Mouse (Mus musculus): ENCODE results near the gene Bcl2l15. TPM values are rescaled to one million over a fixed set of nuclear protein-coding genes. Genes with fewer than 3 reads are reported as not detected.

The Bcl2l15 gene
- total RNA-seq (2023), result 1 to 10 TPM; 1.2 to 2.1 TPM

DNA sequence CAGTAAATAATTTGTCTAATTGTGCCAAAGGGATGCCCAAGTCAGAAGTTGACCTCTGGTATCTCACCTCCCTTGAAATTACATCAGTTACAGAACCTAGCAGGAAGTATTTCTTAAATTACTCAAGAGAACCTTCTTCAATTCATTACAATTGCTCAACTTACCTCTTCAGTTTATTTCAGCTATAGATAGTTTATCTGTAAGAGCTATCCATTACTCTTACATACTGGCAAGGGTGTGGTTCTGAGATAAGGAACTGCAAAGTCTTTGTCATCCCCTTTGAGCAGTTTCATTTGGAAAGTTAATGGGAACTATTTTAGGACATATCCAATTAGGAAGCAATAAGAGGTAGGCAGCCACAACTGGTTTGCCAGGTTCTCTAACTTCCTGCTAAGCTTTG, at the start of gene Bcl2l15:
Gene Bcl2l15 (plus strand): TSS at position 176 of the 400 bp plus-strand sequence.

DNA sequence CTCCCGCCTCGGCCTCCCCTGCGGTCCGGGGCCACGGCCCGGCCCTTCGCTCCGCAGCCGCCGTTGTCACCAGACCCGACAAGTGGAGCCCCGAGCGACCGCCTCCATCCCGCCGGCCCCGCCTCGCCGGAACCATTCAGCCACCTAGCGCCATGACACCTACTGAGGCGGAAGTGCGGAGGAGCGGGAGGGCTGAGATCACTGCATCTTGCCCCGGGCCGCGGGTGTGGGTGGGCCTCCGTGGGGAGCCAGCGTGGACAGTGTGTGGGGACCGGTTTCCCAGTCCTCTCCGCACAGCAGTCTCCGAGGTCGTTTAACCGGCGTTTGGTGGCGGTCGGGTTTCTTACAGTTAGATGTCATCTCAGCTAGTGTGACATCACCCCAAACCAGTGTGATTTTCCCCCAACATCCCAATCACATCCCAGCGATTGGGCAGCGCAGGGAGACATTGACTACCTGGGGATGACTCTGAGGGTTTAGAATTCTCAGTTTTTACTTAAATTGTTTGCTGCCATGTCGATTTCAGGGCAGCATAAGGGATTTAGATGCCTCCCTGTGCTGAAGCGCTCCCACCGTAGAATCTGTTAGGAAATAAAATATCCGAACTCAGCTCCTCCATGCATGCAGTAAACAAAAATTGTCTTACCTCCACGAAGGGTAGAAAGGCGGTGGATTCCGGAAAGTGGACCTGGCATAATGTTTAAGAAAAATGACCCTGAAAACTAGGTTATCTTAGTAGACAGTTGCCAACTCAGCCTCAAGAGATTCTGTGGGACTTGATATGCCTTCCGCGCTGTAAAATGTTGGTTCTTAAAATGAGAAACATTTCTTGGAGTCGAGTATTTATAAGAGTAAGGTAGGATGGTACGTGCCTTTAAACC, 40.9 kb upstream of the Bcl2l15 start, which contains the start of gene Hipk1:
Gene Hipk1 (minus strand): TSS at position 334 of the 881 bp plus-strand sequence.

DNA sequence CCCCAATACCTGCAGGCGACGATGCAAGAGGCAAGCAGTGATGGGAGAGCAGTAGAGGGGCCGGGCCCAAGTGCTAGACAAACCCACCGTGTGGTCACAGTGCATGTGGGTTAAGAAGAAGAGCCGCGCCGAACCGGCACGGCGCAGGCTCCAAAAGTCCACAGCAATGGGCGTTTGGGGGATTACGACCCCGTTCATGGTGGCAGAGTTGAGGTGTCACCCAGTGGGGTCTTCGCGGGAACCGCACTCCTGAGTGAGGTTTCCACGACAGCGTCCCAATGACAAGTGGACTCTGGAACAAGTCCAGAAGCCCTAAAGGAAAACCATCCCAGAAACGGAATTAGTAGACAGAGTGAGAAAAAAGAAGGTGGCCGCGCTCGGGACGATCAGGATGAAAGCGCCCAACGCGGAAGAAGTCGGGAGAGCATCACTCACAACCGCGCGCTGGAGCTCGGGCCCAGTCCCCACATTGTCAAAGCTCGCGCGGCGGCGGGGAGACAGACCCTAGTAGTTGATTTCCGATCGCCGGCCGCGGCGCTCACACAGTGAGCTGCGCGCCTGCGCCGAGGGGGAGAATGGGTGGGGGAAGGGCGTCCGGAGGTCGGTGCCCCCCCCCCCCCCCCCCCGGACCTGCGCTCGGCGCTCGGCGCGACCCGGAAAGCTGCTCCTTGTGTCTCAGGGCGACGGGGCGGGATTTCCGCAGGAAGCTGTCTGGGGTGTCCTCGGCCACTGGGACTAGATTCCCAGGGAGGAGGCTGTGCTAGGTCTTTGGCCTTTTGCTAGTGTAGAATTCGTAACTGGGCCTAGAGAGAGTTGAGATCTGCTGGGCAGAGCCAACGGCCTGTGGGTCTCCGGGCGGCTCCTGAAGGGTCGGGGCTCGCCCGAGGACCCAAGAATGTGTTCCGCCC, 23.3 kb upstream of the Bcl2l15 start, which contains the start of the genes Dclre1b, Ap4b1 and Gm43064:
Gene Dclre1b (minus strand): TSS at position 554 of the 908 bp plus-strand sequence.
Gene Ap4b1 (plus strand): TSS at position 630 of the 908 bp plus-strand sequence.
Gene Gm43064 (plus strand): TSS at position 683 of the 908 bp plus-strand sequence.

DNA sequence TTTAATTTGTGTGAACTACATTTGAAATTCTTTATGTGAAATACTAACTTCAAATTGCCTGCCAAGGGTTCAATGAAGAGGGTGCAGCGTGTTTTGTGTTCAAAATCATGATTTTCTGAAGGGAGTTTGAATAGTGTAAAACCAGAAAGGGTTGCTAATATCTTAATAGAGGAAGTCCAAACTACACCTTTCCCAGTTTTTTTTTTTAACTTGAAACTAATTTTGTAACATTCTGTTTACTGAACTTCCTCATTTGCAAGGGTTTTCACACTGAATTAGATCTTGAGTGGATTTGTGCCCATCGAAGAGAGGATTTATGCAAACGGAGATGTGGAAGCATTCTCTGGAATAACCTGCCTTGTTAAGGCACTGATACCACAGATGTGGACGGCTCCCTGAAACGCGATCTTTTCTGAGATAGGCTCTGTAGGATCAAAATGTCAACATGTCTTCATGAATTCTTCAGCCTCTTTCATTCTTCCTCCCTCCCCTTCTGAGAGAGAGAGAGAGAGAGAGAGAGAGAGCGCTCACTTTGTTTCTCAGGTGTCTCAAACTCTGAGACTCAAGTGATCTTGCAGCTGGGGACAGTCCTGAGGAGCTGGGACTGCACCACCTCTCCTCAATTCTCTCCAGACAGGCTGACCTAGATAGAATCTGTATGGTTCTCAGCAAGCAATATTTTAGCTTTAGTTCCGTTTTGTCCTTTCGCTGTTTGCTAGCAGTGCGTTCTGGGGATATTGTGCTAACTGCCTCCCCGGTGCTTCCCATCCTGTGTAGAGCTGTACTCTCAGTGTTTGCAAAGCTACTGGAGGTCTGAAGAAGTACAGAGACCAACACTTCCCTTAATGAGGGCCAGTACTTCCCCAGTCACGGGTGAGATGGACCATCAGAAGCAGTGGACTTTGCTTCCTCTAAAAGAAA, 26.7 kb downstream of the Bcl2l15 start, which contains the start of gene Ptpn22:
Gene Ptpn22 (plus strand): TSS at position 915 of the 921 bp plus-strand sequence.

Other genes with a start within 250 kb of the Bcl2l15 start
- 1 to 10 TPM in 1 of 2 experiments, not detected in 1; 1.4 TPM for gene Atg4a-ps, start 186.5 kb upstream of the Bcl2l15 start, total RNA-seq (2023)
- gene Olfml3, start 94.6 kb upstream of the Bcl2l15 start, total RNA-seq (2023), result 10 to 100 TPM; 14.8 to 15.2 TPM
- not detected for gene Gm10964, start 93.2 kb upstream of the Bcl2l15 start, total RNA-seq (2023)
- gene Hipk1, start 41.0 kb upstream of the Bcl2l15 start, total RNA-seq (2023), result 100 to 1,000 TPM; 208 to 219 TPM
- gene Dclre1b, start 23.2 kb upstream of the Bcl2l15 start, total RNA-seq (2023), result 10 to 100 TPM; 20.1 to 28.8 TPM
- gene Ap4b1, start 23.1 kb upstream of the Bcl2l15 start, total RNA-seq (2023), result 10 to 100 TPM; 16.0 to 21.6 TPM
- gene Gm43064, start 23.0 kb upstream of the Bcl2l15 start, total RNA-seq (2023), result under 1 TPM in 1 of 2 experiments, not detected in 1; 0.68 TPM
- gene Ptpn22, start 27.2 kb downstream of the Bcl2l15 start, total RNA-seq (2023), result 100 to 1,000 TPM; 258 to 301 TPM
- gene Rsbn1, start 81.5 kb downstream of the Bcl2l15 start, total RNA-seq (2023), result 10 to 100 TPM; 40.3 to 43.4 TPM
- 10 to 100 TPM; 34.5 to 35.6 TPM for gene Phtf1, start 135.5 kb downstream of the Bcl2l15 start, total RNA-seq (2023)

All from T-cell, adult 66 days (primary cell).